Mouse (Mus musculus): ENCODE results near the gene Ryr2.
"Not testable (repeated sequence)": the region's sequence is repeated elsewhere in the genome, so short reads cannot be mapped to it uniquely, and the experiment has no call there.

Ryr2 gene

GRCm38 (mm10) chr13:12106662-12107632 lies at the start of gene Ryr2:
TSS of gene Ryr2 (minus strand) at chr13:12106945.
- DNase-seq (ENCODE audit: low spot score in 2 of 2): peak in 1 of 2 experiments; percentile 12

DNA sequence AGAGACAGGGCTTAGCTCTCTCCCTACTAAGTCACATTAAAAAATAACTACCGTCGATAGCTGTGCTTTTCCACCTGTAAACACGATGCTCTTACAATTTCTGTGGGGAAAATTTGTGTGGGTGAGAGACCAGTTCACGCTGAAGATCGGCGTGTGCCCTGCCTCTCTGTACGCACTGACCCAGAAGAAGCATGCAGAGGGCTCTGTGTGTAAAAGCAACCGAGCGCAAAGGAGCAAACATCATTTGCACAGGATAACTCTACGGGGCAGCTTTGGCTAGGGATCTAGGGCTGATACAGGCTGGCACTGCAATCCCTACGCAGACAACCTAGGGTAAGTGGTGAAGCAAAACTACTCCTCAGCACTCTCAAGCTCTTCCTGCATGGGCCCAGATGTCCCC lies 47.2 kb upstream of the Ryr2 start:
- no peak for DNase-seq (ENCODE audit: low spot score in 2 of 2)

DNA sequence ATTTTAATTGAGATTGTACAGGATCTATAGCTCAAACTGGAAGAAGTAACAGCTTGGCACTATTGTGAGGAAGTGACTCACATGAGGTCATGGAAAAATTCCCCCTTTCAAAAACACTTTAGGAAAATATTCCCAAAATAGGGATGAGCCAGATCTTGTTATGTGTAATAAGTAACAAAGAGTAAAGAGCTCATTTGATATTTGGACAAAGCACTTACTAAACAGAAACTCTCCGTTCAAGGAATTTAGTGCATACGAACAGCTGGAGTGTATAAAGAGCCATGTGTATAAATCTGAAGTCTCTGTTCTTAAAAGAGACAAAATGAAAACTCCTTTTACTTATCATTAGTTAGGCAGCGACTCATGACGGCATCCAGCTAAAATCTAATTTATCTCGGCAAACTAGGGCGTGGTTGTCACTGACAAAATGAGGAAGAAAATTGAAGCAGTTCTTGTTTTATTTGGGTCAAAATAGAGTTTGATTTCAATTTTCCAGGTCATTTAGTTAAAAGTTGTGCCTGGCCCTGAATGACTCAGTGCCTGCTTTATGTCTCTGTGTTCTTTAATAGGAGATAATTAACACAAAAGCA lies 40.3 kb upstream of the Ryr2 start:
- no peak for DNase-seq (ENCODE audit: low spot score in 2 of 2)

DNA sequence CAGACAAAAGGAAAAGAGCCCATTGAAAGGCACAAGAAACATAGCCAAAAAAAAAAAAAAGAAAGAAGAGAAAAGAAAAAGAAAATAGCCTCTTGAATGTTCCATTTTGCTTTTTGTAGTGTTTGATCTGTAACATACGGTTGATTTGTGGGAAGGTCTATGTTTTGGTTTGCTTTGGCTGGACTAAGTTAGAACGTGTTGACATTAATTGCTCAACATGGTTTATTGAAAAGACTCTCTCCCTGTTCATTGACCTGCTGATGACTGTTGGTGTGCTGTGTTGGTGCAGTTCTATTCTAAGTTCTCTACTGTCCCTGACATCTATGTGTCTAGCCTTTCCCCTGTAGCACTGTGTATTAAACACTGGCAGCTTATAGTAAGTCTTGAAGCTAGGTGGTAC lies 39.7 kb upstream of the Ryr2 start:
- DNase-seq (ENCODE audit: low spot score in 2 of 2): no peak

GRCm38 (mm10) chr13:12143347-12143746 lies 36.6 kb upstream of the Ryr2 start:
- DNase-seq (ENCODE audit: low spot score in 2 of 2): no peak

GRCm38 (mm10) chr13:12136461-12136860 lies 29.7 kb upstream of the Ryr2 start:
- DNase-seq (ENCODE audit: low spot score in 2 of 2): not testable (repeated sequence)

DNA sequence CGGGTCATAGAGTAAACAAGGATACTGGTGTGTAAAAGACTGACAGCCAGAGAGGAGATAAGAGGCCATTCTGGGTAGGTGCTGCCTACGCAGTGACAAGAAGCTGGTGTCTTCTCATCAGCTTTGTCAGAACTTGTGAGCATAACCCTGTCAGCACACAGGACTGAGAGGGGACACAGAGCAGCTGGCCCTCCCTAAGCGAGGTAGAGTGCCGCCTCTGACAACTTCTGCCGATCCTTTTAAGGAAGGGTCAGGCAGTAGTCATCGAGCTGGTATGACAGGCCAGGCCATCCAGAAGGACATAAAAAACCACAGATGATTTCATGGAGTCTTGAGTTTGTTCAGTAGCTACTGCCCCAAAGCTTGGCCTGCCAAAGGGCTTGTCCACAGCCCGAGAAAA lies 26.8 kb upstream of the Ryr2 start:
- no peak for DNase-seq (ENCODE audit: low spot score in 2 of 2)

DNA sequence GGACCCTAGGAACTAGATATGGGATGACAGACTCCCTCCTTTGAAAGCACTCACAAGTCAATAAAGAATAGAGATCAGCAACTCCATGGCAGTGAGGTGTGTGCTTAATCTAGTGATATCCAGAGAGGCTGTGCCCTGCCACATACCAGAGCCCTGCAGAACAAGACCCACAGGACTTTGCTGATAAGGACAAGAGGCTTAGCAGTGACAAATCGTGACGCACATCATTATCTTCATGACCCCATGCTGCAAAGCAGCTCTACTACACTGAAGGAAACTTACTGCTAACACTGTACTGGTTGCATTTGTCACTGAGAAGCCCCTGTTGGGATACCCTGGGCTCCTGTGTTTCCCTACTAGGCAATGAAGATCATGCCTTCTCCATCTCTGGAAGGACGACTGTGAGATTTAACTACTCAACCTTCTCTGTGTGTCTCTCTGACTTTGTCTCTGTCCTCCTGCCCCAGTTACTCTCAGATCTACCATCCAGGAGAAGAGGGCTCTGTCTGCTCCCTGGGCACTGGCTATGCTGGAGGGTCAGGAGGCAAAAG lies 25.5 kb upstream of the Ryr2 start:
- no peak for DNase-seq (ENCODE audit: low spot score in 2 of 2)

DNA sequence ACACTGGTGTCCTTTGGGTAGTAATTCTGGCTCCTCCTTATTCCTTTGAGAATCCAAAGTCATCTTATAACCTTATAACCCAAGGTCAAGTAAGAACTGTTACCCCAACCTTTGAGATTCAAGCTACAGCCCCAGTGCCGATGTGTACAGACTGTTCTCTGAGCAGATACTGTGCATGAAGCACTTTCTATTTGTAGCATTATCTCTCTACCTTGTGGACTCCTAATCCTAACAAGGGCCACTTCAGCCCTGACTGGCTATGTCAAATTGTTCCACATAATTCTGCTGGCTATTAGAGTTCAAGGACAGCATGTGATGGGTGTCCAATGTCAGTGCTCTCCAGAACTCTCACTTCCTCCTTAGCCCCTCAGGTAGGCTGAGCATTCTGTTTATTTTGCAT lies 22.4 kb upstream of the Ryr2 start:
- DNase-seq (ENCODE audit: low spot score in 2 of 2): no peak

DNA sequence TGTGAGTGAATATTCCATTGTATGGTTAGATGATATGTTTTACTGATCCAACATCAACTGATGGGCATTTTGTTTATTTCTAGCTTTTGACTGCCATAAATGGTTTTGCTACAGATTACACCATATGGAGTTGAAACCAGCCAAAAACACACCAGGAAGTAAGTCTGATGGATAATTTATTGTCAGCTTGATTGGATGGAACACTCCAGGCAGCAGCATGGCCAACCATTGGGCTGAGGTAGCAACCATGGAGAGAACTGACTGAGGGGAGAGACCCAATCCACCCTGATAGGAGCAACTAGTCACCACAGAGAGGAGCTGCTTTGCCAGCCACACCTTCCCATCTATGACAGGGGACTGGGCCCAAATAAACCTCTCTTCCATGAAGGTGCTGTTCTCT lies 19.4 kb upstream of the Ryr2 start:
- no peak for DNase-seq (ENCODE audit: low spot score in 2 of 2)

DNA sequence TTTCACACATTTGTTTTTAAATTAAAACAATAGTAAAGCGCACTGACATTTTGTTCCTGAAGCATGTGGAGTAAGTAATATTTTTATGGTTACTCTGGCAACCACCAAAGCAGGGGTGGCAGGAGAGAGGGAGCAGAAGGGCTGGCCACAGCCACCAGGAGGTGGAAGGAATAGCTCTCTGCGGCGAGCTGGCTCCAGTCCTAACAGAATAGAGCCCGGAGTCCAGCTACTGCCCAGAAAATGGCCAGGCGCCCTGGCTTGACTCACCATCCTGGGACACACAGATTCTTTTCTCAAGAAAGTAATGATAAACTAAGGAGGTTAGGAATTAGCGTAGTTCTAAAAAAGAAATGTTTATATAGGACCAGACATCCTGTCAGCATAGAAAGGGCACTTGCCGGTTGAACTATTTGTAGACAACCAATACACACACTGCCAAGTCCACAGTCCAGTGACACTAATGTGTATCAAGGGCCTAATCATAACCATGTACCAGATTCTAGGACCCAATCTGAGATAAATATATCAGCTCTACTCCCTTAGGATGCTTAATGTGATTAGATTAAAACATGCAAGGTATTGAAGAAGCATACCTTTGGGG lies 18.3 kb upstream of the Ryr2 start:
- DNase-seq (ENCODE audit: low spot score in 2 of 2): no peak

- no peak for DNase-seq (ENCODE audit: low spot score in 2 of 2)
These were observed 8.8 kb upstream of the Ryr2 start for GRCm38 (mm10) chr13:12115551-12115950.

DNA sequence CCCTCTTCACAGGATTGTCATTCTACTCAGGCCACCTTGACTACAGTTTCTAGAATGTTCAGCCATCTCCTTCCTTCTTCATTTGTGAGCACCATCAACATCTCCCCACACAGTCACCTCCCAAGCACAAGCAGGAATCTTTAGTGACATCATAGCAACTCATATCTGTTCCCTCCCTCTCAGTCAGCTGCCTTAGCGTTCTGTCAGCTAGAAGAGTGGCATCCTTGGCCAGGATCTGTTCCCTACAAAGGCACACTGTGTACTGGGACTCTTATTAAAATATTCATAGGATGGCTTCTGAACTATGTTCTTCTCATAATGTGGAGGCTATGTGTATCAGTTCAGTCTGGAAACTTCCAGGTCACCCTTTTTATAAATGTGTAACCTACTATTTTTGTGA lies 8.1 kb upstream of the Ryr2 start:
- DNase-seq (ENCODE audit: low spot score in 2 of 2): no peak

GRCm38 (mm10) chr13:12108955-12109354 lies 2.2 kb upstream of the Ryr2 start:
- no peak for DNase-seq (ENCODE audit: low spot score in 2 of 2)

GRCm38 (mm10) chr13:12105830-12106628 lies 716 bp downstream of the Ryr2 start:
- DNase-seq (ENCODE audit: low spot score in 2 of 2): no peak

GRCm38 (mm10) chr13:12105231-12105829 lies 1.4 kb downstream of the Ryr2 start:
- DNase-seq (ENCODE audit: low spot score in 2 of 2): no peak

DNA sequence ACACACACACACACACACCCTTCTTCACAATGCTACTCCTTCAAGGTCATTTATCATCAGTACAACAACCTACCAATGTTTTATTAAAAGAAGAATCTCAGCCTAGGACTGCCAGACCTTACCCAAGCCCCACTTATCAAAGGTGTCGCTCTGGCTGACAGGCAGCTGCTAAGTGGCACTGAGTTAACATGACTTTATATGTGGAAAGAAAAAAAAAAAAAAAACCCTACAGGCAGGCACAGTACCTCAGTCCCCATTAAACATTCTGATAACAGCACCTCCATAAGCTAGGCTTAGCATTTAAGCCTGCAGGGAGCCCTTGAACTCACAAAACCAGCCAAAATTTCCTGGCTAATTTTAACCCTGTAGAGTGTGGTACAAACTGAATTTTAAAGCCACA lies 2.4 kb downstream of the Ryr2 start:
- no peak for DNase-seq (ENCODE audit: low spot score in 2 of 2)

DNA sequence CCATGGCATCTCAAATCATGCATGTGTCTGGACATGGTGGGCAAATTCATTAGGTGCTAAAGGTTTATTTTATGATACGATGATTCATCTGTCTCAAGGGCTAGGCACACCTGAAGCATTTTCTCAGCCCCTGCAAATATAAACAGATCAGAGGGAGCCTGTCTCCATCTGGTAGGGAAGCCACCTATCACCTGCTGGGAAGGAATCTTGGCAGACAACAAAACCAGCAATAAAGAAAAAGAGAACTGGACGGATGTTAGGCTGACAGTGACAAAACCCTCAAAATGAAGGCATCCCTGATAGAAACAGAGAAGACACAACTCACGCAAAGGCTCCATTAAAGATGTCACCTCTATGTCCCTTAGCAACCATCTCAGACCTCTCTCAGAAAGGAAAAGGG lies 3.7 kb downstream of the Ryr2 start:
- DNase-seq (ENCODE audit: low spot score in 2 of 2): no peak

DNA sequence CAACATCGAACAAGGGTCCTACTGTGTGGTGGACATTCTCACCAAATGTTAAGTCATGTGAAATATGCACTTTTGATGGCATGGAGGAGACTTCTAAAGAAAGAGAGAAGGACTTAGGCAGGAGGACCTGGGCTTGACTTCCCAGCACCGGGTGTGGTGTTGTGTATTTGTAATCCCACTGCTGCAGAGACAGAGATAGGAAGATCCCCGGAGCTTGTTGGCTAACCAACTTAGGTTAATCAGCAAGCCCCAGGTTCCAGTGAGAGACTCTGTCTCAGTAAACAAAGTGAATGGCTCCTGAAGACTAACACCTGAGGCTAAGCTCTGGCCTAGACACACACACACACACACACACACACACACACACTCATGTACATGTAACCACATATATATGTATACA lies 7.3 kb downstream of the Ryr2 start:
- no peak for DNase-seq (ENCODE audit: low spot score in 2 of 2)

- no peak for DNase-seq (ENCODE audit: low spot score in 2 of 2)
These were observed 7.8 kb downstream of the Ryr2 start for GRCm38 (mm10) chr13:12098981-12099380.

- no peak for DNase-seq (ENCODE audit: low spot score in 2 of 2)
These were observed 10.3 kb downstream of the Ryr2 start for GRCm38 (mm10) chr13:12096382-12096932.

All from spleen, postnatal 14 days (tissue).